Mouse (Mus musculus) c-Kit-negative CD71-positive TER-119-positive erythroid progenitor cells, embryonic 14.5 days (primary cell): Measurements from ENCODE around the gene Ly6g5c.
"Not testable (repeated sequence)": the region's sequence is repeated elsewhere in the genome, so short reads cannot be mapped to it uniquely, and the experiment has no call there.

Experiments used
- DNase-seq: peaks from one replicate; pipeline ENCODE4 v3.0.0-alpha.2; 2013; ENCODE audit warnings: low read depth, low spot score

The Ly6g5c gene

GRCm38 (mm10) chr17:35106522-35106921 is 1.6 kb upstream of the Ly6g5c start:
- DNase-seq, result no peak

- DNase-seq, result no peak
Measured at GRCm38 (mm10) chr17:35111774-35112173, 3.7 kb downstream of the Ly6g5c start.

GRCm38 (mm10) chr17:35115046-35116019 is 7.3 kb downstream of the Ly6g5c start, which contains the start of gene Ly6g5b:
TSS of gene Ly6g5b (minus strand) at chr17:35115428.
- DNase-seq, result no peak

GRCm38 (mm10) chr17:35120745-35121142 is 12.7 kb downstream of the Ly6g5c start:
- DNase-seq, result no peak

- DNase-seq, result peak; percentile 91
Measured at GRCm38 (mm10) chr17:35121143-35121799, 13.2 kb downstream of the Ly6g5c start, which contains the start of gene Gpank1. TSS of gene Gpank1 (plus strand) at chr17:35121455.

GRCm38 (mm10) chr17:35121871-35122303 is 13.8 kb downstream of the Ly6g5c start, which contains the start of gene Csnk2b:
TSS of gene Csnk2b (minus strand) at chr17:35122053.
- no peak for DNase-seq

GRCm38 (mm10) chr17:35123287-35123686 is 15.2 kb downstream of the Ly6g5c start:
- DNase-seq, result not testable (repeated sequence)

- DNase-seq, result not testable (repeated sequence)
Measured at GRCm38 (mm10) chr17:35124261-35124896, 16.3 kb downstream of the Ly6g5c start.

GRCm38 (mm10) chr17:35125081-35125480 is 17.0 kb downstream of the Ly6g5c start:
- DNase-seq, result no peak

- DNase-seq, result no peak
Measured at GRCm38 (mm10) chr17:35125578-35125977, 17.5 kb downstream of the Ly6g5c start.

GRCm38 (mm10) chr17:35126206-35126611 is 18.1 kb downstream of the Ly6g5c start, which contains the start of gene D17H6S53E:
TSS of gene D17H6S53E (plus strand) at chr17:35126373.
- DNase-seq, result peak; percentile 61

- no peak for DNase-seq
Measured at GRCm38 (mm10) chr17:35127017-35127416, 18.9 kb downstream of the Ly6g5c start.

GRCm38 (mm10) chr17:35128996-35129395 is 20.9 kb downstream of the Ly6g5c start:
- no peak for DNase-seq

GRCm38 (mm10) chr17:35131038-35131437 is 23.0 kb downstream of the Ly6g5c start:
- no peak for DNase-seq

GRCm38 (mm10) chr17:35131500-35132173 is 23.6 kb downstream of the Ly6g5c start, which contains the start of gene Apom:
TSS of gene Apom (minus strand) at chr17:35132050.
- DNase-seq, result no peak

- no peak for DNase-seq
Measured at GRCm38 (mm10) chr17:35132174-35132560, 24.1 kb downstream of the Ly6g5c start.

- DNase-seq, result no peak
Measured at GRCm38 (mm10) chr17:35133517-35133916, 25.4 kb downstream of the Ly6g5c start.

- peak; percentile 90 for DNase-seq
Measured at GRCm38 (mm10) chr17:35134801-35135590, 26.9 kb downstream of the Ly6g5c start, which contains the start of gene Bag6. TSS of gene Bag6 (plus strand) at chr17:35135178.

GRCm38 (mm10) chr17:35135591-35136320 is 27.7 kb downstream of the Ly6g5c start:
- peak; percentile 49 for DNase-seq
